Mouse (Mus musculus): ENCODE results near the gene Lce1f. TPM values are rescaled to one million over a fixed set of nuclear protein-coding genes. Genes with fewer than 3 reads are reported as not detected.
"Not testable (repeated sequence)": the region's sequence is repeated elsewhere in the genome, so short reads cannot be mapped to it uniquely, and the experiment has no call there.

Gene Lce1f
- not detected in 2 replicates for polyA plus RNA-seq (2015; fragmentation: Nextera tagmentation; extraction: Ambion mirVana)

- 81% methylated on average over 3 of the region's 3 CpGs for WGBS
- H3K9me3 ChIP-seq = no peaks in the 10 kb centered on the region
- no peaks in the 10 kb centered on the region for H3K27me3 ChIP-seq
- H3K4me3 ChIP-seq (replicated peaks) = no peak within 1 kb of the TSS
- no peak within 1 kb of the TSS for H3K9ac ChIP-seq (replicated peaks)
- ATAC-seq = no peak
- no peaks in the 10 kb centered on the region for H3K4me1 ChIP-seq (replicated peaks)
- H3K27ac ChIP-seq = no peak within 1 kb of the TSS
- no peaks in the 10 kb centered on the region for H3K36me3 ChIP-seq
- H3K4me2 ChIP-seq (replicated peaks) = no peak within 1 kb of the TSS
Measured at GRCm38 (mm10) chr3:92720250-92720649, at the start of gene Lce1f. Gene Lce1f, minus strand, starts transcription at chr3:92720350.

- Histone ChIP-seq H3K27ac (no peak within 1 kb of the TSS), H3K4me2 (replicated peaks) (no peak within 1 kb of the TSS), H3K9me3 (no peaks in the 10 kb centered on the region), H3K4me1 (replicated peaks) (no peaks in the 10 kb centered on the region), H3K9ac (replicated peaks) (no peak within 1 kb of the TSS), H3K4me3 (replicated peaks) (no peak within 1 kb of the TSS), H3K36me3 (no peaks in the 10 kb centered on the region), H3K27me3 (no peaks in the 10 kb centered on the region)
- ATAC-seq = no peak
- 93% methylated on average over 1 of the region's 1 CpGs for WGBS
Measured at GRCm38 (mm10) chr3:92764965-92765364, 44.8 kb upstream of the Lce1f start, which contains the start of gene Lce1h. Gene Lce1h, minus strand, starts transcription at chr3:92765065.

- Histone ChIP-seq H3K9me3 (no peaks in the 10 kb centered on the region), H3K4me1 (replicated peaks) (no peaks in the 10 kb centered on the region), H3K4me3 (replicated peaks) (no peak overlapping the region), H3K9ac (replicated peaks) (no peak overlapping the region), H3K4me2 (replicated peaks) (no peak overlapping the region), H3K36me3 (no peaks in the 10 kb centered on the region), H3K27me3 (no peaks in the 10 kb centered on the region), H3K27ac (no peak overlapping the region)
- WGBS = 43% methylated on average over 3 of the region's 3 CpGs
- no peak for ATAC-seq
Measured at GRCm38 (mm10) chr3:92753197-92753596, 33.0 kb upstream of the Lce1f start.

- Histone ChIP-seq H3K4me2 (replicated peaks) (no peak within 1 kb of the TSS), H3K27ac (no peak within 1 kb of the TSS), H3K9ac (replicated peaks) (no peak within 1 kb of the TSS), H3K4me1 (replicated peaks) (no peaks in the 10 kb centered on the region), H3K9me3 (no peaks in the 10 kb centered on the region), H3K4me3 (replicated peaks) (no peak within 1 kb of the TSS), H3K36me3 (no peaks in the 10 kb centered on the region), H3K27me3 (no peaks in the 10 kb centered on the region)
- WGBS = 85% methylated on average over 1 of the region's 1 CpGs
- no peak for ATAC-seq
Measured at GRCm38 (mm10) chr3:92752238-92752637, 32.1 kb upstream of the Lce1f start, which contains the start of gene Lce1g. Gene Lce1g, minus strand, starts transcription at chr3:92752338.

- H3K27me3 ChIP-seq = no peaks in the 10 kb centered on the region
- 86% methylated on average over 1 of the region's 1 CpGs for WGBS
Measured at GRCm38 (mm10) chr3:92738996-92739395, 18.8 kb upstream of the Lce1f start, which contains the start of gene Gm38119. Gene Gm38119, minus strand, starts transcription at chr3:92739096.

GRCm38 (mm10) chr3:92722631-92723030, 2.5 kb upstream of the Lce1f start:
- H3K4me2 ChIP-seq (replicated peaks) = no peak overlapping the region
- no peak overlapping the region for H3K9ac ChIP-seq (replicated peaks)
- ATAC-seq = no peak

More at GRCm38 (mm10) chr3:92738996-92739395, 18.8 kb upstream of the Lce1f start, which contains the start of gene Gm38119:
- H3K4me2 ChIP-seq (replicated peaks) = no peak within 1 kb of the TSS
- ATAC-seq = no peak
- H3K4me3 ChIP-seq (replicated peaks) = no peak within 1 kb of the TSS
- H3K9ac ChIP-seq (replicated peaks) = no peak within 1 kb of the TSS
- no peaks in the 10 kb centered on the region for H3K4me1 ChIP-seq (replicated peaks)
- H3K9me3 ChIP-seq = no peaks in the 10 kb centered on the region
- no peaks in the 10 kb centered on the region for H3K36me3 ChIP-seq
- no peak within 1 kb of the TSS for H3K27ac ChIP-seq

DNA sequence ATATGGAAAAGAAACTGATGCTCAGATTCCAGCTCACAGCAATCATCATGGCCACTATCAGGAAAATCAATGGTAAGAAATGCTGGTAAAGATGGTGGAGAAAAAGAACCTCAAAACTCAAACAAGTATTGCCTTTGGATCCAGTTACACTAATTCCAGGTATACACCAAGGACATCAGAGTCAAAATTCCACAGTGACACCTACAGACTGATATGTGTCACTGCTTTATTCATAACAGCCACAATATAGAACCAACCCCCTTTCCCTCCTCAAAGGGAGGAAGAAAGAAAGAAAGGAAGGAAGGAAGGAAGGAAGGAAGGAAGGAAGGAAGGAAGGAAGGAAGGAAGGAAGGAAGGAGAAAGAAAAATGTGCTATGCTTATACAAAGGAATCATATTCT, 5.0 kb downstream of the Lce1f start:
- Histone ChIP-seq H3K9me3 (no peaks in the 10 kb centered on the region), H3K4me2 (replicated peaks) (no peak overlapping the region), H3K4me3 (replicated peaks) (no peak overlapping the region), H3K27me3 (no peaks in the 10 kb centered on the region), H3K27ac (no peak overlapping the region), H3K4me1 (replicated peaks) (no peaks in the 10 kb centered on the region), H3K9ac (replicated peaks) (no peak overlapping the region), H3K36me3 (no peaks in the 10 kb centered on the region)
- no peak for ATAC-seq

More at GRCm38 (mm10) chr3:92722631-92723030, 2.5 kb upstream of the Lce1f start:
- no peaks in the 10 kb centered on the region for H3K27me3 ChIP-seq
- H3K9me3 ChIP-seq = no peaks in the 10 kb centered on the region
- H3K4me3 ChIP-seq (replicated peaks) = no peak overlapping the region
- H3K4me1 ChIP-seq (replicated peaks) = no peaks in the 10 kb centered on the region
- 92% methylated on average over 5 of the region's 5 CpGs for WGBS
- no peaks in the 10 kb centered on the region for H3K36me3 ChIP-seq
- H3K27ac ChIP-seq = no peak overlapping the region

DNA sequence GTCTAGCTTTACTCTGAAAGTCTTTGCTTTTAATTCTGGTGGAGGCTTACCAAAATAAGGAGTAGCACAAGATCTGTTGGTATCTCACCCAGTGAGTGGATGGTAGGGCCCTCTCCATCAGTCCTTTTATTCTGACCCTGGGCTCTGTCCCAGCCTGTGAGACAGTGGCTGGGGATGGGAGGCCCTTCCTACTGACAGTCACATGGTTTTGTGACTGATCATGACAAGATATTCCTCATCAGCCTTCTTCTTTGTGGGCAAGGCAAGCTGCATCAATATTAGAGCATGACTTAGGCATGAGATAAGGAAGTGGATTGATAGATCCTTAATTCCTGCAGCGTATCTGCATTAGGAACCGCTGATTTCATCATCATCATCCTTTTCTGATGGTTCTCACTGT, 11.2 kb downstream of the Lce1f start, which contains the start of gene Lce1e:
TSS of gene Lce1e (minus strand) at position 101 of the 400 bp plus-strand sequence.
- 83% methylated on average over 2 of the region's 2 CpGs for WGBS
- no peaks in the 10 kb centered on the region for H3K9me3 ChIP-seq
- no peak for ATAC-seq

DNA sequence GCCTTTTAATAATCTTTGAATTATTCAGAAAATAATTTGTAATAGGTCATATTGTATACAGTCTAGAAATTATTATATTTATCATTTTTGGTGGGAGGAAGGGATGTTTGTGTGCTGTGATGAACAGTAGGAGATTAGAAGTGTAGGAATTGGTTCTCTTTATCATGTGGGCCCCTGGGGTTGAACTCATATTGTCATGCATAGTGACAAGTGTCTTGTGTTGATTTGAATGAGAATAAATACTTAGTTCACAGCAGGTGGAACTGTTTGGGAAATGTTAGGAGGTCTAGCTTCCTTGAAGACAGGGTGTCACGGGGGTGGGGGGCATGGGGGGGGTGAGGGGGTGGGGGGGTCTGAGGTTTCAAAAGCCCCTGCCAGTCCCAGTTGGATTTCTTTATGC, 25.5 kb downstream of the Lce1f start:
- WGBS = 13% methylated on average over 1 of the region's 1 CpGs
- no peaks in the 10 kb centered on the region for H3K27me3 ChIP-seq
- no peaks in the 10 kb centered on the region for H3K9me3 ChIP-seq

More for the DNA sequence above, 11.2 kb downstream of the Lce1f start, which contains the start of gene Lce1e:
- Histone ChIP-seq H3K9ac (replicated peaks) (no peak within 1 kb of the TSS), H3K36me3 (no peaks in the 10 kb centered on the region), H3K27me3 (no peaks in the 10 kb centered on the region), H3K4me1 (replicated peaks) (no peaks in the 10 kb centered on the region), H3K4me3 (replicated peaks) (no peak within 1 kb of the TSS), H3K27ac (no peak within 1 kb of the TSS), H3K4me2 (replicated peaks) (no peak within 1 kb of the TSS)

GRCm38 (mm10) chr3:92691688-92692087, 28.5 kb downstream of the Lce1f start:
- Histone ChIP-seq H3K4me2 (replicated peaks) (no peak overlapping the region), H3K27ac (no peak overlapping the region), H3K9ac (replicated peaks) (no peak overlapping the region), H3K36me3 (no peaks in the 10 kb centered on the region), H3K4me3 (replicated peaks) (no peak overlapping the region), H3K4me1 (replicated peaks) (no peaks in the 10 kb centered on the region), H3K9me3 (no peaks in the 10 kb centered on the region), H3K27me3 (no peaks in the 10 kb centered on the region)
- ATAC-seq = no peak

More for the DNA sequence above, 25.5 kb downstream of the Lce1f start:
- no peak overlapping the region for H3K4me2 ChIP-seq (replicated peaks)
- no peaks in the 10 kb centered on the region for H3K4me1 ChIP-seq (replicated peaks)
- no peak overlapping the region for H3K4me3 ChIP-seq (replicated peaks)
- H3K36me3 ChIP-seq = no peaks in the 10 kb centered on the region
- H3K9ac ChIP-seq (replicated peaks) = no peak overlapping the region
- ATAC-seq = no peak
- no peak overlapping the region for H3K27ac ChIP-seq

GRCm38 (mm10) chr3:92689154-92689553, 31.0 kb downstream of the Lce1f start:
- H3K27me3 ChIP-seq; H3K4me2 ChIP-seq (replicated peaks); H3K36me3 ChIP-seq; ATAC-seq; H3K9me3 ChIP-seq; H3K27ac ChIP-seq; H3K4me3 ChIP-seq (replicated peaks); H3K4me1 ChIP-seq (replicated peaks); H3K9ac ChIP-seq (replicated peaks): not testable (repeated sequence)
- 89% methylated on average over 16 of the region's 16 CpGs for WGBS

- no peaks in the 10 kb centered on the region for H3K4me1 ChIP-seq (replicated peaks)
- no peak within 1 kb of the TSS for H3K27ac ChIP-seq
- no peaks in the 10 kb centered on the region for H3K36me3 ChIP-seq
- no peak within 1 kb of the TSS for H3K4me2 ChIP-seq (replicated peaks)
- no peaks in the 10 kb centered on the region for H3K9me3 ChIP-seq
- WGBS = 79% methylated on average over 2 of the region's 2 CpGs
- H3K9ac ChIP-seq (replicated peaks) = no peak within 1 kb of the TSS
- no peaks in the 10 kb centered on the region for H3K27me3 ChIP-seq
- H3K4me3 ChIP-seq (replicated peaks) = no peak within 1 kb of the TSS
- no peak for ATAC-seq
Measured at GRCm38 (mm10) chr3:92687110-92687509, 33.0 kb downstream of the Lce1f start, which contains the start of gene Lce1d. Gene Lce1d, minus strand, starts transcription at chr3:92687210.

- no peaks in the 10 kb centered on the region for H3K36me3 ChIP-seq
- H3K27me3 ChIP-seq = no peaks in the 10 kb centered on the region
- 95% methylated on average over 4 of the region's 4 CpGs for WGBS
- no peak within 1 kb of the TSS for H3K27ac ChIP-seq
- no peak for ATAC-seq
- no peak within 1 kb of the TSS for H3K9ac ChIP-seq (replicated peaks)
- H3K4me3 ChIP-seq (replicated peaks) = no peak within 1 kb of the TSS
- H3K4me2 ChIP-seq (replicated peaks) = no peak within 1 kb of the TSS
- H3K9me3 ChIP-seq = no peaks in the 10 kb centered on the region
- H3K4me1 ChIP-seq (replicated peaks) = no peaks in the 10 kb centered on the region
Measured at GRCm38 (mm10) chr3:92678947-92679346, 41.2 kb downstream of the Lce1f start, which contains the start of gene Lce1c. Gene Lce1c, plus strand, starts transcription at chr3:92679247.
